Mouse (Mus musculus) midbrain, embryonic 14.5 days (tissue): ENCODE measurements around the gene Plekhg3. TPM values are rescaled to one million over a fixed set of nuclear protein-coding genes. Genes with fewer than 3 reads are reported as not detected.

Experiments used
- ATAC-seq: fragments of 200-750 bp; cut with Nextera tagmentation; 2 replicates; pipeline ENCODE4 v1.8.0; 2017; ENCODE audit warnings: moderate number of reproducible peaks, moderate library complexity; ENCODE audit not compliant: low FRiP score, low TSS enrichment
- DNase-seq: peaks from one replicate; pipeline ENCODE4 v3.0.0-alpha.2; 2015
- H3K27ac ChIP-seq: fragments of 300-500 bp; sonication (generic); replicated peaks from 2 replicates; pipeline ENCODE4 v1.5.1; 2014; ENCODE audit warnings: mild to moderate bottlenecking, low read depth, low read length, moderate library complexity
- H3K27me3 ChIP-seq: fragments of 300-500 bp; sonication (generic); 2 replicates; pipeline ENCODE4 v1.6.1; 2014; ENCODE audit warnings: low read length, control low read depth, mixed read lengths; ENCODE audit not compliant: control insufficient read depth, insufficient read depth
- H3K36me3 ChIP-seq: fragments of 300-500 bp; sonication (generic); 2 replicates; pipeline ENCODE4 v1.6.1; 2014; ENCODE audit warnings: low read length, control low read depth; ENCODE audit not compliant: control insufficient read depth, insufficient read depth
- H3K4me1 ChIP-seq: fragments of 300-500 bp; sonication (generic); 2 replicates; pipeline ENCODE4 v1.6.1; 2014; ENCODE audit warnings: mild to moderate bottlenecking, antibody characterized with exemption, low read length, control low read depth; ENCODE audit not compliant: control insufficient read depth, insufficient read depth
- H3K4me2 ChIP-seq: fragments of 300-500 bp; sonication (generic); 2 replicates; pipeline ENCODE4 v1.6.1; 2014; ENCODE audit warnings: mild to moderate bottlenecking, low read length, moderate library complexity
- H3K4me3 ChIP-seq: fragments of 300-500 bp; sonication (generic); replicated peaks from 2 replicates; pipeline ENCODE4 v1.5.1; 2014; ENCODE audit warnings: low read depth, low read length
- H3K9ac ChIP-seq: fragments of 300-500 bp; sonication (generic); replicated peaks from 2 replicates; pipeline ENCODE4 v1.6.1; 2014; ENCODE audit warnings: mild to moderate bottlenecking, low read length, moderate library complexity
- H3K9me3 ChIP-seq: fragments of 300-500 bp; sonication (generic); 2 replicates; pipeline ENCODE4 v1.6.1; 2016; ENCODE audit warnings: low read length, control low read depth, mixed read lengths; ENCODE audit not compliant: control insufficient read depth
- WGBS: fragments of 180-500 bp; shearing (Covaris S2); extraction: QIAGEN DNeasy Blood & Tissue Kit; methylation state at CpG from one replicate; pipeline ENCODE4 v1.1.7; 2014; 5-methylcytosine and 5-hydroxymethylcytosine counted together
- polyA plus RNA-seq: library from polyadenylated mRNA; unstranded; fragments of >200 nt; fragmentation: Nextera tagmentation; extraction: Ambion mirVana; gene quantifications from 2 replicates; pipeline ENCODE4 v1.2.1, GENCODE M21; 2014

The Plekhg3 gene
- polyA plus RNA-seq, 1 experiment from 2014 or later: 1.1 TPM

DNA sequence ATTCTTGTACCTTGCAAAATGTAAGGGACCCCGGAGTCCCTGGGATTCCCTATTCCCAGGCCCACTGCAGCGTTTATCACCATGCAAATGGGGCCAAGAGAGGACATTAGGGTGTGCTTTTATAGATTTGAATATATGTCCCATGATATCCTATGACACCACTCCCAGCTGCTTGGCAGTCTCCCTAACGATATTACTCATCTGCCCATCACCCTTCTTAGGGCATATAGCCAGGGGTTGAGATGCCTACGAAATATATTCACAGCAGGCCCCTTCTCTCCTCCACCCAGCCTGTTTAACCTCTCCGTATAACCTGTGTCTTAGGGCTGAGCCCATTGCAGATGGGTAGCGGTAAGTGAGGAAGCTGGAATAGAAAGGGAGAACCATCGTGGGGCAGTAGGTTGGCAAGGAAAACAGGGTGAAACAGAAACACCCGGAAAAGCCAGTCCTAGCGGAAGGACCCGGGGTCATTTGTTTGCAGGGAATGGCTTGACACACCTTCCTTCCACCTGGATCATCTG is 10.1 kb downstream of the Plekhg3 start:
- Histone ChIP-seq H3K4me3 (no peak overlapping the region), H3K27ac (no peak overlapping the region), H3K4me1 (no peaks in the 10 kb centered on the region), H3K27me3 (peaks cover 2% of the 10 kb centered on the region; the same call in 1 of the 2 replicates), H3K36me3 (no peaks in the 10 kb centered on the region), H3K9me3 (no peaks in the 10 kb centered on the region), H3K4me2 (no peak overlapping the region), H3K9ac (no peak overlapping the region)
- 85% methylated on average over 10 of the region's 10 CpGs for WGBS
- no peak for DNase-seq
- ATAC-seq: no peak

DNA sequence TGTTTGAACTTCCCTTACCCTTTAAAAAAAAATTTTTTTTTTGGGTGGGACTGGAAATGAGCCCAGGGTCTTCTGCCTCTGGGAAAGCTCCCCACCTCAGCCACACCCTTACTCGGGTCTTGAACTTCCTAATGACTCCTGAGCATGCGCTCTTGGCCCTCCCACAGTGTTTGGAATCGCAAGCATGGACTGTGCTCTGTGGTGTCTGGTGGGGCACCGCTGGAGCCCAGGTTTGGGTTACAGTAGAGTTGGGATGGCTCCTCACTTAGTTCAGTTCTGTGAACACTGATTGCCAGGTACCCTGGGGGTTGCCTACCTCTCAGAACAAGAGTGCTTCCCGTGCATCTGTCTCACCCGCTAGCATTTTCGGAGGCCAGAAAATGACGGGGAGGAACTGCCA is 10.8 kb downstream of the Plekhg3 start:
- H3K27me3 ChIP-seq: no peaks in the 10 kb centered on the region; the same call in 1 of the 2 replicates
- H3K27ac ChIP-seq: no peak overlapping the region
- ATAC-seq (no peak), DNase-seq (no peak)
- H3K9me3 ChIP-seq: no peaks in the 10 kb centered on the region
- 41% methylated on average over 8 of the region's 8 CpGs for WGBS
- no peak overlapping the region for H3K9ac ChIP-seq
- no peak overlapping the region for H3K4me3 ChIP-seq
- peaks cover 3% of the 10 kb centered on the region; the same call in 1 of the 2 replicates for H3K4me1 ChIP-seq
- H3K4me2 ChIP-seq: no peak overlapping the region
- H3K36me3 ChIP-seq: no peaks in the 10 kb centered on the region

DNA sequence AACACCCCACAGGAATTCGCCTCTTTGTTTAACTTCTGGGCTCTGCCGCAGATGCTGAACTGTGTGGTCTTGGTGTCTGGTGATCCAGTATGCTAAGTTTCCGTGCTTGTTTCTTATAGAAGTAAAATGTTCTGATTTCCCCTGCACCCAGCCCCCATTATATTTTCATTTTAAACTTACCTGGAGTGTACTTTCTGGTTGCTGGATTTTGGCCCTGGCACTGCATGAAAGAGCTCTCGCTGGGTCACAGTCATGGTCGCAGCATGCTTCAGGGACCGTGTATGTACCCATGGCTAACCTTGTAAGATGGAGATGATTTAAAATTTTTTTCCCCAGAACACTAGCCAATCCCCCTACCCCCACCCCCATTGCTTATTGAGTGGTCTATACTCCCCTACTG is 11.2 kb downstream of the Plekhg3 start:
- H3K36me3 ChIP-seq: no peaks in the 10 kb centered on the region
- ATAC-seq (no peak), DNase-seq (no peak)
- no peak overlapping the region for H3K9ac ChIP-seq
- no peak overlapping the region for H3K4me2 ChIP-seq
- H3K9me3 ChIP-seq: no peaks in the 10 kb centered on the region
- H3K27ac ChIP-seq: no peak overlapping the region
- no peaks in the 10 kb centered on the region; the same call in 1 of the 2 replicates for H3K27me3 ChIP-seq
- peaks cover 7% of the 10 kb centered on the region for H3K4me1 ChIP-seq
- no peak overlapping the region for H3K4me3 ChIP-seq
- WGBS: 73% methylated on average over 6 of the region's 6 CpGs

DNA sequence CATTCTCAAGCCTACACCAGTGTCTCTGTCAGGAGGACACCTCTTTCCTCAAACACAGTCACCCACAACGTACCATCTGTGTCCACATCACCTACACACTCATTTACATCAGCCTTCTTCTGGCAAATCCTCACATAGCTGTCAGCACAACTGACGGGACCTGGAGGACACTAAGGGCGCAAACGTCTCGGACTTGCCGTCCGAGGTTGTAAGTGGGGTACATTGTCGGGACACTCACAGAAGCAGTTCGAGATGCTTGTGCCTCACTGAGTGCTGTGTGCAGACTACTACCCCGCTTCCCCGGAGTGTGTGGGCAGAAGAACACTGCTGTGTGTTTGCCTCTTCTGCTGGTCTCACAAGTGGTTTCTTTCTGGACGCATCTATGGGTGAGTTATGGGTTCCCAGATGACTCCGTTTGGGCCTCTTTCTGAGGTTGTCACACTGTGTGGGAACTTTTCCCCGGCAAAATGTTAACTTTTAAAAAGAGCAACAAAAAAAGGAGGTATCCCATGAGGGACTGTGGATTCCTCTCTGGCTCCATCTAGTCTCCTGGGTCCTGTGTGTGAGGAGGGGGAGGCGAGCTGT is 15.2 kb downstream of the Plekhg3 start:
- H3K9me3 ChIP-seq: no peaks in the 10 kb centered on the region
- ATAC-seq (no peak), DNase-seq (no peak)
- no peak overlapping the region for H3K4me3 ChIP-seq
- H3K27me3 ChIP-seq: peaks cover 6% of the 10 kb centered on the region; the same call in 1 of the 2 replicates
- no peak overlapping the region for H3K4me2 ChIP-seq
- H3K27ac ChIP-seq: no peak overlapping the region
- H3K36me3 ChIP-seq: no peaks in the 10 kb centered on the region
- H3K4me1 ChIP-seq: peaks cover 17% of the 10 kb centered on the region
- 65% methylated on average over 15 of the region's 15 CpGs for WGBS
- H3K9ac ChIP-seq: no peak overlapping the region

DNA sequence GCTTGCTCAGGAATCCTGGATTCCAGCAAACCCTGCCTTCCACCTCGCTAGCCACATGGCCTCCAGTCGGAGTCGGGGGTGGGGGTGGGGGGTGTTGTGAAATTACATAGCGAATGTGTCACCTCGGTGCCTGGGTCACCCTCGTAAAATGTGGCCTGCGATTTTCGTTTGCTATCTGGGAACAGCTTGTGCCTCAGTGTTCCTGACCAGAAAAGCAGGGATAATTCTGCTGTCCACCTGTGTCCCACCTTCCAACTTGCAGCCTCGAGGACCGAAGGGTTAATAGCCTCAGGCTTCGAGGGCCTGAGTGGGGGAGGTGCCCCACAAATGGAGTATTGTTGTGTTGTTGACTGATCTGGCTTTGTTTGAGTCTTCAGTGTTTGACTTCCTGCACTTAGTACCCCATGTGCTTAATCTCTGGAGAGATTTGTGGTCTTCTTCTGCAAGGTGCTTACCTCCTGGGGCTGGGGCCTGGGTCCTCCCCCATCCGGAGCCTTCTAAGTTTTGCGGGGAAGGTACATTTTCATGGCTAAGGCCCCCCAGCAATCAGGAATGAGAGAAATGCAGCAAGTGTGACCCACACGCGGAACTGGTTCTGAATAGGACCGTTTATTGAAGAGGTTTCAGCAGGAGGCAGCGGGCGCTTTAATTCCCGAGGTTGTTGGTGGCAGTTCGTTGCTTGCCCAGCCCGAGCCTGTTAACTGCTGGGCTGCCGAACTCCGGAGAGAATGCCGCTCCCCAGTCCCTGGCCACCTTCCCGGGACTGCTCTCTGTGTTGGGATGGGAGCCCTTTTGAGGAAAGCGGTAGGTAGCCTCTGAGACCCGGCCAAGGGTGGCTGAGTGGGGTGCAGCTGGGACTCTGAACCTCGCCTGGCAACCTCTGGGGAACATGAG is 15.9 kb downstream of the Plekhg3 start:
- peak; percentile 63 for DNase-seq
- peak; percentile 43; the same call in 1 of the 2 replicates for ATAC-seq
- Histone ChIP-seq H3K27ac (no peak overlapping the region), H3K9ac (peak overlapping the region; percentile 18; the same call in 1 of the 2 replicates), H3K27me3 (peaks cover 6% of the 10 kb centered on the region; the same call in 1 of the 2 replicates), H3K4me1 (peaks cover 17% of the 10 kb centered on the region), H3K4me2 (peak overlapping the region; percentile 47), H3K4me3 (peak overlapping the region; percentile 17; the same call in 1 of the 2 replicates), H3K36me3 (no peaks in the 10 kb centered on the region), H3K9me3 (no peaks in the 10 kb centered on the region)
- 8% methylated on average over 28 of the region's 28 CpGs for WGBS

DNA sequence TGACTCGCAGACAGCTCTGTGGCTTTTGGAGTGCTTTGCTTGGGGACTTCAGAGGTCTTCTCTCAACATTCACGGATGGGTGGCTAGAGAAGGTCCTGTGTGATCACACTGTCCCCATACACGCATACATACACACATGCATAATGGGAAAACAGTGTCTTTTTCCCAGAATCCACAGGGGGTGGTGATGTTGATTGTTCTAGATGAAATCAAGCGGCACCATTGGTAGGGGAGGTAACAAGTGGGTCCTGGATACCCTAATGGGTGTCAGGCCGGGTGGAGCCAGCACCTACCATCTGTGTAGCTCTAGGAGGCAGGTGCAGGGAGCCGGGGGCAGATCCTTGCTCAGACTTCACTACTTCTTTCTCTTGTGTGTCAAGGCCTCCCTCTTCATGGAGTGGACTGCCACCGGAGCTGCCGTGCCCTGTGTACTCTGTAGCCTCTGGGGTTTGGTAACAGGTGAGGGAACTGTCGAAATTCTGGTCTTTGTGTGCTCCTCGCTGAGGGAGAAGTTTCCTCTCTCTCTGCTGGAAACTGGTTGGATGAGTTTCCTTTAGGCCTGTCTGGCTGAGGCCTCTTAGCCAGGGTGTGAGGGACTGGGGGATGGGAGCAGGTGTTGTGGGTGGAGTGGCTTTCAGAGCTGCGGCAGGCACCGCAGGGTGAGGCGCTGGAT is 16.9 kb downstream of the Plekhg3 start:
- H3K4me3 ChIP-seq: no peak overlapping the region

DNA sequence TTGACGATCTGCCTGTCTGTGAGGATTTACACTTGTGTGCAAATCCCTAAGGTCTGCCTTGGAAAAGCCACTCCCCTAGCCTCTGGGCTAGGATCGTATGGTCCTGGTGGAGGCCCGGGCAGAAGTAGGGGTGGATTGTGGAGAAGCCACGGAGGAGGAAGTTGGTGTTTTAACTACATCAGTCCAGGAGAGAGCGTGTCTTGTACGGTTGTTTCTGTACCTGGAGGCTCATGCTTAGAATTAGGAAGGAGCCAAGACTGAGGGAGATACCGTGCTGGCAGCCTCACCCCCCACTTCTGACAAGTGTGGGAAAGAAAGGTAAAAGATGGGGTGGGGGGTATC is 17.4 kb downstream of the Plekhg3 start:
- H3K4me3 ChIP-seq: no peak overlapping the region
- DNase-seq (no peak), ATAC-seq (no peak)
- H3K4me2 ChIP-seq: no peak overlapping the region
- 27% methylated on average over 7 of the region's 7 CpGs for WGBS
- no peaks in the 10 kb centered on the region for H3K9me3 ChIP-seq
- peaks cover 17% of the 10 kb centered on the region for H3K4me1 ChIP-seq
- H3K36me3 ChIP-seq: no peaks in the 10 kb centered on the region
- H3K9ac ChIP-seq: no peak overlapping the region
- peaks cover 6% of the 10 kb centered on the region; the same call in 1 of the 2 replicates for H3K27me3 ChIP-seq
- H3K27ac ChIP-seq: no peak overlapping the region

More for the DNA sequence above, 16.9 kb downstream of the Plekhg3 start:
- DNase-seq: no peak
- Histone ChIP-seq H3K36me3 (no peaks in the 10 kb centered on the region), H3K27me3 (peaks cover 6% of the 10 kb centered on the region; the same call in 1 of the 2 replicates), H3K9me3 (no peaks in the 10 kb centered on the region), H3K9ac (no peak overlapping the region), H3K4me2 (peak overlapping the region; percentile 47), H3K27ac (no peak overlapping the region), H3K4me1 (peaks cover 17% of the 10 kb centered on the region)
- WGBS: 22% methylated on average over 13 of the region's 13 CpGs
- ATAC-seq: no peak

DNA sequence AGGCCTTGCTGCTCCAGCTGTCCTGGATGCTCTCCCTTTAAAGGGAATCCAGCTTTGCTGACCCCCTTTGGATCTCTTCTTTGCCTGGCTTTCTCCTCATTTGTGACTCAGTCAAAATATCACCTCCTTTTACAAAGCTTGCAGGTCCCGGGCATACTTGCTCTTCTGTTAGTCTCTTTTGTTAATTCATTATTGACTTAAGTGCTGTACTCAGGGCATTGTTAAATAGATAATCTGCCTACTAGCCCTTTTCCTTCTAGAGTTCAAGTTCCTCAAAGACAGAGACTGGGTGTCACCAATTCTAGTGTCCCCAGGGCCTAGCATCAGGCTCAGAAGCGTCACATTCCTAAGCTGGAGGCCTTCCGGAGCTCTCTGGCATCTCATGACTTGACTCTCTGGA is 18.5 kb downstream of the Plekhg3 start:
- no peak overlapping the region for H3K4me3 ChIP-seq
- no peaks in the 10 kb centered on the region for H3K36me3 ChIP-seq
- no peak overlapping the region for H3K4me2 ChIP-seq
- no peaks in the 10 kb centered on the region for H3K9me3 ChIP-seq
- 62% methylated on average over 3 of the region's 3 CpGs for WGBS
- DNase-seq (no peak), ATAC-seq (no peak)
- peaks cover 17% of the 10 kb centered on the region for H3K4me1 ChIP-seq
- H3K27me3 ChIP-seq: peaks cover 6% of the 10 kb centered on the region; the same call in 1 of the 2 replicates
- H3K9ac ChIP-seq: no peak overlapping the region
- no peak overlapping the region for H3K27ac ChIP-seq
